Mouse (Mus musculus) neutrophil, adult 65 days (primary cell): Measurements from ENCODE around the gene Stx1a. TPM values are rescaled to one million over a fixed set of nuclear protein-coding genes. Genes with fewer than 3 reads are reported as not detected.

Source experiments
- total RNA-seq: library from RNA; stranded (reverse); gene quantifications from 2 replicates; pipeline ENCODE4 v1.2.4, GENCODE M21; 2023

Stx1a gene
- total RNA-seq: 0.29 TPM in 1 of 2 replicates, not detected in the other

DNA sequence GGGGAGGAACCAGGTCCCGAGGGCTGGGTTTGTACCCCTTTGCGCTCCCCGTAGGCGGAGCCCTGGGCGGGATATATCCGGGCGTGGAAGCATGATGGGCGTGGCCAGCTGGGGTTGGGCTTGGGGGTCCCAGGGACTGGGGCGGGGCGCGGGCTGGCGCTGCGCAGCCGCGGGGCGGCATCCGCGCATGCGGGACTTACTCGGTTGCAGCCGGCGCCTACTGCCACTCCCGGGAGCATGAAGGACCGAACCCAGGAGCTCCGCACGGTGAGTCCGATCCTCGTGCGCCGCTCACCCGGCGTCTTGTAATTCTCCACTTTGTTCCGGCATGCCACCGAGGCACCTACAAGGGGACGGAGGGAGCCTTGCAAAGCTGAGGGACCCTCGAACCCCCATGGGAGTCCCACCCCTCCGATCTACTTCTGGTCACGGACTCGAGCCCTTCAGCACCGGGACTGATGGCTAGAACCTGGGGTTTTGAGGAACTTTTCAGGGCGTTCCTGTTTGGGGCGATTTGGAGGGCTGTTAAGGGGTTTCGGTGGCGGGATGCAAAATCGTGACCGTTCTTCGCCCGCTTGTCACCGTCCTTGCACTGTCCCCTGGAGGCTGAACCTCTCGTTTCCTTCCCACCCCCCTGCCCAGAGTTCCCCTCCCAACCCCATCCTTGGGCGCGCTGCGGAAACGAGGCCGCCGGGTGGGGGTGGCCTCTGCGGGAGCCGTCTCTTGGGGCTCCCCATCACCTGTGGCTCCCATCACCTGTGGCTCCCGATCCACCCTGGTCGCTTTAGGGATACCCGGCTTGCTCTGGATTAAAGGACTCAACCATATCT, at the start of gene Stx1a:
Gene Stx1a, plus strand, starts transcription at position 139 of the 830 bp plus-strand sequence.

DNA sequence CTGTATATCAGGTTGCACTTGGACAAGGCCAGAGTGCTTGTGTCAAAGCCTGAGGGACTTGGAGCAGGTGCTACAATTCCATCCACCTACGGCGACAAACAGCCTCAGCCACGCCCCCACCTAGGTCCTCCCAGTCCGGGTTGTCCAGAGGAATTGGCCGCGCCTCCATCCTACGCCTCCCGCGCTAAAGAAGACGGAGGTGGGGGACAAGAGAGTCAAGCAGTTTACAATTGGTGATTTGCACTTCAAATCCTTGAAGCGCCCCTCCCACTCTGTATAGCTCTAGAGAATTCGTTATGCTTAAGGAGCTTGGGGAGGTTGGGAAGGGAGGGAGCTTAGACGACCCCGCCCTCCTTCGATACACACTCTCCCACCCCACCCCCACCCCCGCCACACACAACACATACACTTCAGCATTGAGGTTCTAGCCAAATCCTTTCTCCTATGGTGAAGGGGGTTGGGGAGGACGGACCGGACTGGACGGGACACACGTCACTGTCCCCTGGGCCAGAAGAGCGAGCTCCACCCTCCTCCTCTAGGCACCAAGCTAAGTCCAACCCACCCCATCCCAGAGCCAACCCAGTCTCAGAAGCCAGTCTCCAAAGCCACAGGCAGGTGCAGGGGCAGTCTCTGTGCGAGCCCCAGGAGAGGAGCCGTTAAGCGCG, 37.5 kb upstream of the Stx1a start, which contains the start of gene Cldn3:
Gene Cldn3, plus strand, starts transcription at position 582 of the 665 bp plus-strand sequence.

GRCm38 (mm10) chr5:135008671-135009589, 14.4 kb upstream of the Stx1a start, which contains the start of gene Abhd11:
Gene Abhd11, plus strand, starts transcription at chr5:135009152.

DNA sequence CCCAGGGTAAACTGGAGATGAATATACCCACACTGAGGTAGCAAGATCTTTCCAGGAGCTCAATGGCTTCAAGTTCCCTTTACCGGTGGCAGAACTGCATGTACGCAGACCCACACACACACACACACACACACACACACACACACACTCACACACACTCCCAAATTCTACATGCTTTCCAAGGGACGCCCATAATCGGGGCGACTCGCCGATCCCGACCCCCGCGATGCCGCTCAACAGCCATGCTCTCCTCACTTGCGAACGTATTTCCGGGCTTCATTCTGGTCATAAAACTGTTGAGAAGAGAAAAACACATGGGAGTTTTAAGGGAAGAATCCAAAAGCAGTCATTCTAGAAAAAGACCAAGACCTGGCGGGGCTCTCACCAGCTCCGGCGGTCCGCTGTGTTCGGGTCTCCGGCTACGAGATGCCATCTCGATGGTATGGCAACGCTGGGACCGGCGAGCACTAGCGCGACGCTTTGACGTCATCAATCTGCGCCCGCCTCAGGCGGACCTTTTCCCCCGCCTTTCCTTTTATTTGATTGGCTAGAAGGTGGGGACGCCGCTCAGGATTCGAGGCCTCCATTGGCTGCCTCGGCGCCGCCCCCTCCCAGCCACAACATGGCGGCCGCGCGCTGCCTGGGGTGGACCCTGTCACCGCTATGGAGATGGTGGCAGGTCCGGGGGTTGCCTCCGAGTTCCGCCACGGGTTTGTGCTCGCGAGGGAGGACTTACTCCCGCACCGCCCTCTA, 40.5 kb downstream of the Stx1a start, which contains the start of gene Dnajc30:
Gene Dnajc30, plus strand, starts transcription at position 574 of the 753 bp plus-strand sequence.

GRCm38 (mm10) chr5:135064909-135065446, 41.7 kb downstream of the Stx1a start, which contains the start of gene Bud23:
Gene Bud23, minus strand, starts transcription at chr5:135064959.

GRCm38 (mm10) chr5:135077564-135078481, 54.5 kb downstream of the Stx1a start, which contains the start of gene Vps37d:
Gene Vps37d, minus strand, starts transcription at chr5:135078266.

GRCm38 (mm10) chr5:135089653-135090052, 66.4 kb downstream of the Stx1a start, which contains the start of gene Mlxipl:
Gene Mlxipl, plus strand, starts transcription at chr5:135089890.

Other genes starting within 250 kb of the Stx1a start
- gene Tmem270, start 116.7 kb upstream of the Stx1a start, total RNA-seq: not detected in 2 replicates
- gene Cldn13, start 108.0 kb upstream of the Stx1a start, total RNA-seq: 0.60 and 1.4 TPM in 2 replicates
- 1.6 and 1.8 TPM in 2 replicates for gene Mettl27, start 91.1 kb upstream of the Stx1a start, total RNA-seq
- not detected in 2 replicates for gene Cldn4, start 76.5 kb upstream of the Stx1a start, total RNA-seq
- not detected in 2 replicates for gene Cldn3, start 37.3 kb upstream of the Stx1a start, total RNA-seq
- gene Abhd11, start 14.3 kb upstream of the Stx1a start, total RNA-seq: 16.6 and 19.8 TPM in 2 replicates
- 14.7 and 16.3 TPM in 2 replicates for gene Dnajc30, start 40.7 kb downstream of the Stx1a start, total RNA-seq
- gene Bud23, start 41.5 kb downstream of the Stx1a start, total RNA-seq: 35.7 and 37.2 TPM in 2 replicates
- gene Vps37d, start 54.8 kb downstream of the Stx1a start, total RNA-seq: not detected in 2 replicates
- gene Mlxipl, start 66.4 kb downstream of the Stx1a start, total RNA-seq: 0.77 TPM in 1 of 2 replicates, not detected in the other
- 8.1 and 9.3 TPM in 2 replicates for gene Tbl2, start 126.2 kb downstream of the Stx1a start, total RNA-seq
- gene Bcl7b, start 144.8 kb downstream of the Stx1a start, total RNA-seq: 32.0 and 34.6 TPM in 2 replicates
- gene Baz1b, start 163.8 kb downstream of the Stx1a start, total RNA-seq: 79.3 and 103 TPM in 2 replicates
- gene Fzd9, start 227.7 kb downstream of the Stx1a start, total RNA-seq: 0.19 and 0.27 TPM in 2 replicates